Mouse (Mus musculus): ENCODE data around the gene BC037034. TPM values are rescaled to one million over a fixed set of nuclear protein-coding genes. Genes with fewer than 3 reads are reported as not detected.
A peak's percentile ranks its signal among the peaks of the same experiment; 100 is the strongest.

Gene BC037034
- total and polyA plus RNA-seq, 2 experiments from 2014 or later: 1.1 to 13.4 TPM

DNA sequence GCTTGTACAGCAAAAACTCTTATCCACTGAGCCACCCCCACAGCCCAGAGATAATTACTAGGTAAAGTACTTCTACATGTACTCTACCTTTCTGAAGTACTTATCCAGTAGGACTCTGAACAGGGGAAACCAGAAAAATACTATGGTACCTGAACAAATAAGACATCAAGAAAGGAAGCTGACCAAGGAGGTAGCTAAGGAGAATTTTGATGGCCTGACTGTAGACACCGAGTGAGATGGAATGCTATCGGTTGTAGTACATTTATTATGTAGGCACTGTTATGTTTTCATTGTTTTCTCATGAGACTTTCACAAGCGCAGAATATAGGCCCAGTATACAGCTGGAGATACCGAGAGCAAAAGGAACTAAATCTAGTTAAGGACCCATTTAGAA lies 6.3 kb downstream of the BC037034 start:
- DNase-seq (ENCODE audit: low spot score): no peak
- Histone ChIP-seq H3K27me3 (ENCODE audit: control insufficient read depth, insufficient read depth, low read length) (no peaks in the 10 kb centered on the region), H3K4me2 (ENCODE audit: low read depth, low read length) (no peak overlapping the region), H3K9me3 (replicated peaks; ENCODE audit: control insufficient read depth, low read length) (no peaks in the 10 kb centered on the region), H3K36me3 (replicated peaks; ENCODE audit: control insufficient read depth, insufficient read depth, low read length) (peaks cover 31% of the 10 kb centered on the region), H3K4me1 (ENCODE audit: control insufficient read depth, insufficient read depth) (peaks cover 9% of the 10 kb centered on the region; the same call in 1 of the 2 replicates), H3K4me3 (ENCODE audit: low read depth, low read length) (no peak overlapping the region), H3K27ac (ENCODE audit: low read depth) (no peak overlapping the region), H3K9ac (replicated peaks; ENCODE audit: low read depth, low read length) (no peak overlapping the region)
- ATAC-seq (ENCODE audit: insufficient read depth, low read depth): no peak
- WGBS: 86% methylated on average over 4 of the region's 4 CpGs
- TF ChIP-seq CTCF (IDR thresholded peaks at IDR 0.05; ENCODE audit: low read depth) (no peak), EP300 (IDR thresholded peaks at IDR 0.05; ENCODE audit: low read depth) (no peak)

DNA sequence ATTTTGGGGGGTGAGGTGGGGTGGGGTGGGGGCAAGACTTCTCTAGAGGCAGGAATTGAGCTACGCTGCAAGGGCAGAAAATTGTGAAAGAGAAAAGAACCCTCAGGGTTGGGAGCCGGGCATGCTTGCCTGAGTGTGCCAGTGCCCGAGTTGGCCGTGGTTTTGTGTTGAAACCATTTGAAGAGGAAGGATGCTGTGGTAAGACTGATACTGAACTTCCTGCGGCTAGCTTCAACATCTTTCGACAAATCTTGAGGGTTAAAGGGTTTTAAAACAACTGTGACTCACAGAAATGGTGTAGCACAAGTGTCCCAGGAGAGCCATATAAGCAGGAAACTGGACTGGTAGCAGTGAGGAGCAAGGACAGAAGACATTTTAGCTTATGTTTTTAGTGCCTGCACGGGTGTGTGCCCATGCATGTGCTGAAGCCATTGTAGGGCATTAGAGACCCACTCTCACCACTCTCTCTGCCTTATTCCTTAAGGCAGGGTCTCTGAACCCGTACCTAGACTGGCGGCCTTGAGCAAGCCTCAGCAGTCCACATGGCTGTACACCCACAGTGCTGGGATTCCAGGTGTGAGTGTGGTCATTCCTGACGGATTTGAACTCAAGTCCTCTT lies 6.8 kb downstream of the BC037034 start:
- Histone ChIP-seq H3K27me3 (ENCODE audit: control insufficient read depth, insufficient read depth, low read length) (no peaks in the 10 kb centered on the region), H3K9ac (replicated peaks; ENCODE audit: low read depth, low read length) (no peak overlapping the region), H3K27ac (ENCODE audit: low read depth) (no peak overlapping the region), H3K9me3 (replicated peaks; ENCODE audit: control insufficient read depth, low read length) (no peaks in the 10 kb centered on the region), H3K4me3 (ENCODE audit: low read depth, low read length) (no peak overlapping the region), H3K4me1 (ENCODE audit: control insufficient read depth, insufficient read depth) (peaks cover 9% of the 10 kb centered on the region; the same call in 1 of the 2 replicates), H3K36me3 (replicated peaks; ENCODE audit: control insufficient read depth, insufficient read depth, low read length) (peaks cover 29% of the 10 kb centered on the region), H3K4me2 (ENCODE audit: low read depth, low read length) (no peak overlapping the region)
- ATAC-seq (ENCODE audit: insufficient read depth, low read depth) (no peak), DNase-seq (ENCODE audit: low spot score) (no peak)
- no peak for TF ChIP-seq CTCF (IDR thresholded peaks at IDR 0.05; ENCODE audit: low read depth)
- no peak for TF ChIP-seq EP300 (IDR thresholded peaks at IDR 0.05; ENCODE audit: low read depth)
- 80% methylated on average over 10 of the region's 10 CpGs for WGBS

- Histone ChIP-seq H3K4me2 (ENCODE audit: low read depth, low read length) (peak overlapping the region; percentile 85), H3K9me3 (replicated peaks; ENCODE audit: control insufficient read depth, low read length) (no peaks in the 10 kb centered on the region), H3K9ac (replicated peaks; ENCODE audit: low read depth, low read length) (peak overlapping the region; percentile 54), H3K27ac (ENCODE audit: low read depth) (peak overlapping the region; percentile 72), H3K4me3 (ENCODE audit: low read depth, low read length) (peak overlapping the region; percentile 70), H3K36me3 (replicated peaks; ENCODE audit: control insufficient read depth, insufficient read depth, low read length) (peaks cover 21% of the 10 kb centered on the region), H3K27me3 (ENCODE audit: control insufficient read depth, insufficient read depth, low read length) (no peaks in the 10 kb centered on the region), H3K4me1 (ENCODE audit: control insufficient read depth, insufficient read depth) (peaks cover 9% of the 10 kb centered on the region; the same call in 1 of the 2 replicates)
- DNase-seq (ENCODE audit: low spot score) (no peak), ATAC-seq (ENCODE audit: insufficient read depth, low read depth) (no peak; the same call in none of the 2 replicates)
- 10% methylated on average over 7 of the region's 7 CpGs for WGBS
- no peak for TF ChIP-seq EP300 (IDR thresholded peaks at IDR 0.05; ENCODE audit: low read depth)
- TF ChIP-seq CTCF (IDR thresholded peaks at IDR 0.05; ENCODE audit: low read depth): no peak
Measured at GRCm38 (mm10) chr5:138256094-138256467, 7.8 kb downstream of the BC037034 start.

DNA sequence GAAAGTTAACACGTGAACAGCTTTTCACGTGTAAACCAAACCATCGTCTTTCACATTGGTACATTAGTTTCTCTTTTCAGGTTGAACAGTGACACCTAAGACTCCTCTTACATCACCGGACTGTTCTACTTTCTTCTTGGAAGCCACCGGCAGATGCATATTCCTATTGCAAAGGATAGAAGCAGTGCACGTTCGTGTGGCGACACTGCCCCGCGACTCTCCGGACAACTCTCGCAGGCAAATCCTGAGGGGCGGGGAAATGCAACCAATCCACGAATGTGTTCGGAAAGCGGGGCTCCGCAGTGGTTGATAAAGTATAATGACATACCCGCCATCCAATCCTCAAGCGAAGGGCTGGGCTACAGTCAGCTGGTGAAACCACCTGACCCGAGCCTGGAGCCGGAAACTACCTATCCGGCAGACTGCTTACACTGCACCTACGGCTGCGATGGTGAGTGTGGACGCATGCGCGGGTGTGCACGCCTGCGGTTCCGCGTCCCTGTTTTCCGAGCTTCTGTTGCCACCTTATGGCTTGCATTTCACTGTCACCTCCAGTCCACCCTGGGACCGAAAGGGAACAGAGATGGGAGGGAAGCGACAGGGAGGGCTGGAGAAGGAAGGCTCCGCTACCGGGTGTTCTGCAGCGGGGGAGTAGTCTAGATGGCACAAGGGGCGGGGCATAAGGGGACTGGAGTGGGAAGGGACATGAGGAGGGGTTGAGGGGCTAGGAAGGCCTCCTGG lies 8.3 kb downstream of the BC037034 start, which contains the start of gene Lamtor4:
Gene Lamtor4 (plus strand): TSS at position 130 of the 741 bp plus-strand sequence.
- H3K9me3 ChIP-seq (replicated peaks; ENCODE audit: control insufficient read depth, low read length): no peaks in the 10 kb centered on the region
- H3K27me3 ChIP-seq (ENCODE audit: control insufficient read depth, insufficient read depth, low read length): no peaks in the 10 kb centered on the region
- peak within 1 kb of the TSS; percentile 72 for H3K27ac ChIP-seq (ENCODE audit: low read depth)
- H3K4me2 ChIP-seq (ENCODE audit: low read depth, low read length): peak within 1 kb of the TSS; percentile 85
- H3K36me3 ChIP-seq (replicated peaks; ENCODE audit: control insufficient read depth, insufficient read depth, low read length): peaks cover 15% of the 10 kb centered on the region
- H3K4me3 ChIP-seq (ENCODE audit: low read depth, low read length): peak within 1 kb of the TSS; percentile 70
- ATAC-seq (ENCODE audit: insufficient read depth, low read depth) (peak; percentile 100), DNase-seq (ENCODE audit: low spot score) (peak; percentile 97)
- no peak for TF ChIP-seq CTCF (IDR thresholded peaks at IDR 0.05; ENCODE audit: low read depth)
- no peak for TF ChIP-seq EP300 (IDR thresholded peaks at IDR 0.05; ENCODE audit: low read depth)
- WGBS: under 1% methylated on average over 38 of the region's 38 CpGs
- peaks cover 9% of the 10 kb centered on the region; the same call in 1 of the 2 replicates for H3K4me1 ChIP-seq (ENCODE audit: control insufficient read depth, insufficient read depth)
- peak within 1 kb of the TSS; percentile 54 for H3K9ac ChIP-seq (replicated peaks; ENCODE audit: low read depth, low read length)

DNA sequence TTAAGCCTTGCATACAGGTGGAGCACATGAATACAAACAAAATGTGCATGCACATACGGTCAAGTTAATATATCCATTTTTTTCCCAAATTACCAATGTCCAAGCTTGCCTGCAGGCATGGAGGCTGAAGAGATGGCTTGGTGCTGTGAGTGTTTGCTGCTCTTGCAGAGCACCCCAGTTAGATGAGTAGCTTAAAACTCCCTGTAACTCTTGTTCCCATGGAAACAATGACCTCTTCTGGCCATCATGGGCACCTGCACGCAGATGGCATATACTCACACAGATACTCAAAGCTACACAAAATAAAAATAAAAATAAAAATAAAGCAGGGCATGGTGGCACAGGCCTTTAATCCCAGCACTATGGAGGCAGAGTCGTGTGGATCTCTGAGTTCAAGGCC lies 10.8 kb downstream of the BC037034 start:
- TF ChIP-seq EP300 (IDR thresholded peaks at IDR 0.05; ENCODE audit: low read depth) (no peak), CTCF (IDR thresholded peaks at IDR 0.05; ENCODE audit: low read depth) (no peak)
- H3K27ac ChIP-seq (ENCODE audit: low read depth): no peak overlapping the region
- H3K4me2 ChIP-seq (ENCODE audit: low read depth, low read length): no peak overlapping the region
- DNase-seq (ENCODE audit: low spot score) (no peak), ATAC-seq (ENCODE audit: insufficient read depth, low read depth) (no peak)
- no peak overlapping the region for H3K4me3 ChIP-seq (ENCODE audit: low read depth, low read length)
- H3K9ac ChIP-seq (replicated peaks; ENCODE audit: low read depth, low read length): no peak overlapping the region
- H3K4me1 ChIP-seq (ENCODE audit: control insufficient read depth, insufficient read depth): peaks cover 9% of the 10 kb centered on the region; the same call in 1 of the 2 replicates
- H3K27me3 ChIP-seq (ENCODE audit: control insufficient read depth, insufficient read depth, low read length): no peaks in the 10 kb centered on the region
- no peaks in the 10 kb centered on the region; the same call in 1 of the 2 replicates for H3K36me3 ChIP-seq (replicated peaks; ENCODE audit: control insufficient read depth, insufficient read depth, low read length)
- WGBS: 85% methylated on average over 3 of the region's 3 CpGs
- no peaks in the 10 kb centered on the region for H3K9me3 ChIP-seq (replicated peaks; ENCODE audit: control insufficient read depth, low read length)
